Mouse (Mus musculus): ENCODE measurements at regions not wholly inside any gene's neighbourhood (a gene's known extent, or its start where the extent isn't known, plus 50 kb on each side); places are given as distances from the start of the nearest gene placed in this dataset.

GRCm38 (mm10) chr7:73120276-73120675 is 255.0 kb upstream of the Rgma start:
- no peak for DNase-seq (ENCODE audit: low spot score in 2 of 2)

- peak in 1 of 2 experiments; percentile 26 for DNase-seq (ENCODE audit: low spot score in 2 of 2)
These were observed 250.3 kb upstream of the Rgma start for GRCm38 (mm10) chr7:73124976-73125375.

- no peak for DNase-seq (ENCODE audit: low spot score in 2 of 2)
These were observed 249.4 kb upstream of the Rgma start for GRCm38 (mm10) chr7:73125864-73126263.

- DNase-seq (ENCODE audit: low spot score in 2 of 2), result no peak
These were observed 239.5 kb upstream of the Rgma start for GRCm38 (mm10) chr7:73135786-73136185.

GRCm38 (mm10) chr7:73138269-73138668 is 237.0 kb upstream of the Rgma start:
- DNase-seq (ENCODE audit: low spot score in 2 of 2), result no peak

- DNase-seq (ENCODE audit: low spot score in 2 of 2), result no peak
These were observed 236.3 kb upstream of the Rgma start for GRCm38 (mm10) chr7:73138861-73139493.

GRCm38 (mm10) chr7:73139901-73140300 is 235.4 kb upstream of the Rgma start:
- DNase-seq (ENCODE audit: low spot score in 2 of 2), result no peak

GRCm38 (mm10) chr7:73141167-73141566 is 234.1 kb upstream of the Rgma start:
- peak in 1 of 2 experiments; percentile 28 for DNase-seq (ENCODE audit: low spot score in 2 of 2)

GRCm38 (mm10) chr7:73143902-73144301 is 231.4 kb upstream of the Rgma start:
- no peak for DNase-seq (ENCODE audit: low spot score in 2 of 2)

- no peak for DNase-seq (ENCODE audit: low spot score in 2 of 2)
These were observed 230.5 kb upstream of the Rgma start for GRCm38 (mm10) chr7:73144846-73145245.

GRCm38 (mm10) chr7:73147251-73147650 is 228.1 kb upstream of the Rgma start:
- DNase-seq (ENCODE audit: low spot score in 2 of 2), result no peak

- DNase-seq (ENCODE audit: low spot score in 2 of 2), result no peak
These were observed 224.9 kb upstream of the Rgma start for GRCm38 (mm10) chr7:73150436-73150835.

- DNase-seq (ENCODE audit: low spot score in 2 of 2), result no peak
These were observed 223.5 kb upstream of the Rgma start for GRCm38 (mm10) chr7:73151586-73152467.

GRCm38 (mm10) chr7:73153668-73154067 is 221.6 kb upstream of the Rgma start:
- DNase-seq (ENCODE audit: low spot score in 2 of 2), result no peak

- DNase-seq (ENCODE audit: low spot score in 2 of 2), result no peak
These were observed 216.5 kb upstream of the Rgma start for GRCm38 (mm10) chr7:73158833-73159232.

- no peak for DNase-seq (ENCODE audit: low spot score in 2 of 2)
These were observed 214.3 kb upstream of the Rgma start for GRCm38 (mm10) chr7:73160968-73161367.

- no peak for DNase-seq (ENCODE audit: low spot score in 2 of 2)
These were observed 211.6 kb upstream of the Rgma start for GRCm38 (mm10) chr7:73163687-73164086.

GRCm38 (mm10) chr7:73165521-73165920 is 209.8 kb upstream of the Rgma start:
- DNase-seq (ENCODE audit: low spot score in 2 of 2), result no peak

GRCm38 (mm10) chr7:73169416-73169815 is 205.9 kb upstream of the Rgma start:
- no peak for DNase-seq (ENCODE audit: low spot score in 2 of 2)

GRCm38 (mm10) chr7:73172615-73173014 is 202.7 kb upstream of the Rgma start:
- no peak for DNase-seq (ENCODE audit: low spot score in 2 of 2)

- peak; percentile 38 to 49 for DNase-seq (ENCODE audit: low spot score in 2 of 2)
These were observed 191.5 kb upstream of the Rgma start for GRCm38 (mm10) chr7:73183761-73184160.

- no peak for DNase-seq (ENCODE audit: low spot score in 2 of 2)
These were observed 190.9 kb upstream of the Rgma start for GRCm38 (mm10) chr7:73184208-73185070.

Data from gastrocnemius, postnatal 4 days (tissue).